Mouse (Mus musculus): ENCODE data around the gene Phactr2.
A peak's percentile ranks its signal among the peaks of the same experiment; 100 is the strongest.

The Phactr2 gene

DNA sequence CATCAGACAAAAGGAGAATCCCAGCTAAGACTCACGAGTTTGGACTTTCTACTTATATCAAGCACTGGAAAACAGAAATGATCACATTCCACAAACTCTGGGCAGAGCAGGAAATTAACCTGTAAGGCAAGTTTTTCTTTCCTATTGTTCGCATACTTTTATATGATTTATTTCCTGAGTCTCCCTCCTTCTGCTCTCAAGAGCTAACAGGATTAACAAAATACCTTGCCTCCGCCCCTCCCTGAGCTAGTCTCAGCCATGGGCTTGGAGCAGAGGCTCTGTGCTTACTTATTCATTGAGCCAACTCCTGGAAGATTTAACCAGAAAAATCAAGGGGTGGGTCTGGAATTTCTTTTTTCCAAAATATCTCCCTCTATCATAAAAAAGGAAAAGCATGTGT is 145.6 kb downstream of the Phactr2 start:
- peak in 1 of 2 experiments; percentile 14 for DNase-seq

DNA sequence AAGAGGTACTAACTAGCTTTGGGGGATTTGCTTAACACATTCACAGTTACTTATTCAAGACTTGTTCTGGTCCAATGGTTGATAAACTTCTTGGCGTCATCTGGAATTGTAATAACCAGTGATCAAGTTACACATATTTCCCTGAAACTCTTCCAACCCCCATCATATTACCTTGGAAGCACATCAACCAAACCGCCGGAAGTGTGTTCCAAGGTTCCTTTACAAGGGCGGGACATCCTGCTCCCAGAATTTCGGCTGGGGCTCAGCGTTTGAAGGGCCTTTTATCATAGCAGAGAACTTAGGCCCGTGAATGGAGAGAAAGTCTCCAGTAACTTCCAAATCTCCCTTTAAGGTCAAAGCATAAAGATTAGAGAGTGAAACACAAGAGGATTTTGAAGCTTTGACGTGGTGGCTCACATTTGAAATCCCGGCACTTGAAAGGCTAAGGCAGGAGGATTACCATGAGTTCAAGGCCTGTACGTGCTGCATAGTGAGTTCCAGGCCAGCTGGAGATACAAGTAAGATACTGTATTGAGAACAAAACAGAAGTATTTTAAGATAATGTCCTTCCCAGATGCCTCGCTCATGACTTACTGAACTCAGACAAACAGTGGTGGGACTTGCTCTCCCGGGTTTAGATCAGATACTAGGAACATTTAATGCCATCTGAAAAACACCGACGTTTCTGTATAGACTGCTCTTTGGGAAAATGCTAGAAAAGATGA is 147.9 kb downstream of the Phactr2 start:
- DNase-seq: no peak

DNA sequence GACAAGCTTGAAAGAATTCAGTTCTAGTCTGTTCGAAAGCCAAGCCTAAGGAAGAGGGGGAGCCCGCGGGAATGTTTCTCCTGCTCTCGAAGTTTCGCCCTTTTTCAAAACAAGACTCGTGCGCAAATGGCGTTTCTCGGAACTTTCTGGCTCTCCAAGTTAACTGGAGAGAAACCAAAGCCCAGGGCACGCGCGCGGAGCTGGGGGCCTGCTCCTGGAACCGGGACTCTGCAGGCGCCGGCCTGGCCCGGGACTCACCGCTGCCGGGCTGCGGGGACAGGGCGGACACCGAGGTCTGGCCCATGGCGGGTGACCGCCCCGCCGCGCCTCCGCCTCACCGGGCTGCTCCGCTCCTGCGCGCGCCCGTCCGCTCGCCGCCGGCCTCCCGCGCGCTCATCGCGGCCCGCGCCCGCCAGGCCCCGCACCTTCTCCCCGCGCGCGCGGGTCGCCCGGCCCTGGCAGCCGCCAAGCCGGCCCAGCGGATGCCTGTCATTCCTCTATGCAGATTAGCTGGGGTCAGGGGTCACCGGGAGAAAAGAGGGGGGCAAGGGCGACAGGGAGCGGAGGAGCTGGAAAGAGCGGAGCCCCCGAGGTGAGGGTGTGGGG is 150.3 kb downstream of the Phactr2 start:
- DNase-seq: peak; percentile 88 to 92

DNA sequence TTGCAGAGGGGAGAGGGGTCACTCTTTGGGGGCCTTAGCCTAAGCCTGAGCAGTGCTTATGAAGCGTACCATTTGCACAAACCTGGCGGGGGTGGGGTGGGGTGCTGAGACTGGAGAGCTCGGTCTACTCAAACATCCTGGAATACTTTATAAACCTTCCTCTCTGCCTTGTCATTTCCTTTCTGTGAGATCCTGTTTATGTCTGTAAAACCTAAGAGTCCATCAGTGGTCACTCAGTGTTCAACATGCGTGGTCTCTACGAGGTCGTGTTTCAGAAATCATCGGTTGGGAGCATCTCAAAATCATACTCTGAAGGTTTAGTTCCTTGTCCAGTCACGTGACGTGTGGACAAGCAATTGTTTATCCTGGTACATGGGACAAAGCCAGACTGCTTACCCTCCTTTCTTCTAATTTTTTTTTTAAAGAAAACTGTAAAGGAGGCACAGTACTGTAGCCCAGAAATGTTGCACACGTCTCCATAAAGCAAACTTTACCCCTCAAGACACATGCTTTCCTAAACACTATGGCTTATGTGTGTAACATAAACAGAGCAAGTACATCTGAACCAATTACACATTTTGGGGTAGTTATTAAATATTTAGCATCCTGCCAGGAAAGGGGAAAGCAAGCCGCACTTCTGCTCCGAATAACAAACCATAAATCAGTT is 150.9 kb downstream of the Phactr2 start:
- peak; percentile 40 to 57 for DNase-seq

DNA sequence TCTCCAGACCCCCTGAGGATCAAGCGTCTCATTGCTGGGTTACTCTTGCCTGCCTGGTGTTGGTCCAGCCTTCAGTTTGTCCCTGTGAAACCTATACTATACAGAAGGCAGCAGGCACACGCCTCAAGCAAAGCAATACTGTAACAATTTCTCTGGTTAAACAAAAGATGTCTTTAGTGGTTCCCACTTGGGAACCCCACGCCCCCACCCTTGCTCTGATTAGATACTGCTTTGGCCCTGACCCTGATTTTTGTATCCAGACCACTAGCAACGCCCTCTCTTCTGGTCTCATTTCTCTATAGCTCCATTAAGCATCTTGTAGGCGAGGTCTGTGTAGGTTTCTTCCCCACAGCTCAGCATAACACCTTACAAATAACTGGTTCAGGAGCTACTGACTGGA is 159.2 kb downstream of the Phactr2 start:
- DNase-seq: no peak

DNA sequence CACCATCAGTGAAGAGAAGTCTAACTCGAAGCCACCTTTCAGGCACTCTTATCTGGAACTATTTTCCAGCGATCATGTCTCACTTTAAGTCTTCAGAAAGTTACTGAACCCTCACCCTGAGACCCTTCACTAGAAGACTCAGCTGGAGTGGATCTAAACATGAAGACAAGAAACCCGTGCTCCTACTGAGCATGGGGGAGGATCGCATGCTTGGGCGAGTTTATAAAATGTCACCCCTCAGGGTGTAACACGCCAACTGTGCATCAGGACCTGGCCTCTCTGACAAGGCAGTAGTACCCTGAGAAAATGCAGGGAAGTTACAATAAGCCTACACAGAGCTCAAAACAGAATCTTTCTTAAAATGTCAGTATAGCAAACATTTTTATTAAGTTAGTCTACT is 161.6 kb downstream of the Phactr2 start:
- peak in 1 of 2 experiments; percentile 39 for DNase-seq

DNA sequence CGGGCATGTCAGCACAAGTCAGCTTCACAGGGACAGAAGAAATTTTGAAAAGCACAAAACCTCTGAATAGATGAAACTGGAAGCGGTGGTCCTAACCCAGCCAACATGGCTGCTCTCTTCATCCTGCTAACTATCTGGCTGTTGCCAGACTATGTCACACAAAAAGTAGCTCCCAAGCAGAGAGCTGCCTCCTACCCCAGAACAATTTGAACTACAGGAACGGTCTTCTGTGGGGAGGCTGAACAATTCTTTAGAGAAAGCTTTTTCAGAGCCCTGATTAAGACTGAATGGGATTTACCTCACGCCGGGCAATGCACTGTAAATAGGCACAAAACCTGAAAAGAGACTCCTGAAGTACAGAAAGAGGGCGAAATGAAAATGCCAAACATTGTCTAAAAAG is 162.6 kb downstream of the Phactr2 start:
- no peak for DNase-seq

DNA sequence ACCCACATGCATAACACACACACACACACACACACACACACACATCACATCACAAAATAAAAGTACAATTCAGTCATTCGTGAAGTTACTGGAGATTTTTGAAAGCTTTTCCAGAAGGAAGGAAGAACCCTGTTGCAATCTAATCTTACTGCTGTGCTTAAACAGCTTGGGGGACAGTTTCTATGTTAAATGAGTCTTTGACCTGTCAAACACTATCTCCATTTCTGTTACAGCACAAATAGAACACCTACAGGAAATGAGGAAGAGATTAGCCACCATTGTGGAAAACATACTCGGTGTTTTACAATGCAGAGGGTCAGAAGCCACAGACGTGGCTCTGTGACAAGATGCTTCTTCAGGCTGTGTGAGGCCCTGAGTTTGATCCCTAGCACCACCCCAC is 164.1 kb downstream of the Phactr2 start:
- no peak for DNase-seq

DNA sequence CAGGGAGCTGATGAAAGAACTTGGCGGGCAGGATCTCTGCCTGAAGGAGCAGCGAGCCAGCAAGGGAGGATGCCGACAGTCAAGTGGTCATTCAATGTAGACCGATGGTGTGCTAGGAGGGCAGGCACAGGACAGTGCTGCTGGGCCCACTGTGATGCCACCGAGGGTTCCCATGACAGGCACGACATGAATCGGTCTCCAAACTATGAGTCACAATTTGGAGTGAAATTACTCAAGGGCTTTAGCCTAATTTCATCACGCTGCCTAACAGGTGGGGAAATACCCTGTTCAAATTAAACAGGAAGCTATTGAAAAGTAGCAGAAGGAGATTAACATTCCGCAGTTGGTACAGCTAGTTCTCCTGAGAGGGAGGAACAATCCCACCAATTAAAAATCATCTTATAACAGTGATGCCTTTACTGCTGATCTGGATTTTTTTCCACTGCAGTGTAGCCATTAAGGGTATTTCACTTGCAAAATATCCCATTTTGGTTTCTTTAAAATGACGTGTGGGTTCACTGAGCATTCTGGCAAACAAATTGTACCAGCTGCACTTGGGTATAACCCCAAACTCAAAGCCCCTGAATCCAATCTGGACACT is 169.5 kb downstream of the Phactr2 start:
- DNase-seq: no peak

DNA sequence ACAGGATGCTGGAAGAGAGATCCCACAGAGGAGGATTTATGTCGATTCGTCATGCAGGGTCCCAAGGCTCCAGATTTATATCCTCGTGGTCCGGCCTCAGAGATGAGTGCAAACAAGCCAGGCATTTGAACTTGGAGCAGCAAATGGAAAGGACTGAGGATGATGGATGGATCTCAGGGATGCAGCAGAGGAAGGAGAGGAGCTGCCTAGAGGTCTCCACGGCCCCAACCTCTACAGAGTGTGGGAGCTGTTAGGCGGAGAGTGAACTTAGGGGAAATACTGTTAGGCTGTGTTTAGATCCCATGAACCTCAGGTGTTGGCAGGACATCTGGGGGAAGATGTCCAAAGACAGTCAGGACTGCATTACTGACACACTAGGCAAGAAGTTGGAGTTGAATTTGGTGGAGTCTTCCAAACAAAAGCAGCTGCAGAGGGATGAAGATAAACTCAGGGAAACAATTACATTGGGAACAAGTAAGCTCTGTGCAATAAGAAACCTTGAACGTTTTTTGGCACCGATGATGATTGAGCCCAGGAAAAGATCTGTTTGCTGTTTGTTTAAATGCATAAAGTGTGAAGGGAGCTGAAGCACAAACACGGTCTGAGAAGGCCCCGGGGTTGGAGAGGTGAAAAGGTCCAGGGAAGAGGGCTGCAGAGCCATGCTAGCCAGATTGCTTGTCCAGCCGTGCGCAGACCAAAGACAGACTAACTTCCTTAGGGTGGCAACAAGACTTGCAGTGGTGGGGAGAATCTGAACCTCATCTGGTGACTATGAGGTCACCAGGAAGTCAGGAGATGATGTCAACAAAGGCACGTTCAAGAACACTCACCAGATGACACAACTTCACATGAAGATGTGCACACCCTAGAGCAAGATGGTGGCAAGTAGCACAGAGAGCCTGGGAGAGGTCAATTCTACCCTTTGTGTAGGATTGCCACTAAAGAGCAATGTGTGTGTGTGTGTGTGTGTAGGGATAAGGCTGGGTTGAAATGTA is 170.6 kb downstream of the Phactr2 start:
- DNase-seq: no peak

DNA sequence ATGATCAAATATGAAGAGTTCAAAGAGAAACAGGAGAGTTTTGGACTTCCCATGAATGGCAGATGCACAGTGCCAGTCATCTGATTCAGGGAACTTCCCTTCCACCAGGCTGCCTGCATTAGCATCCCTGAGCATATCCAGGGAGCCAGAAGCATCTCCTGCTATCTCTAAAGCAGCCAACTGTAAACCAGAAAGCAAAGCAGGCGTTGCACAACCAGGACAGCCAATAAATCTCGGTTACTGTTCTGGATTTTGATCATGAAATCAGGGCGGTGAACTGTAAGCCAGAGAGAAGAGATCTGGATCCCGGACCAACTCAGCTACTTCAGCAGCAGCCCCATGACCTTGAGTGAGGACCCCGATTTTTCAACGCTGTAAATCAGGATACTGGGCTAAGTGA is 173.6 kb downstream of the Phactr2 start:
- DNase-seq: peak; percentile 25 to 32

DNA sequence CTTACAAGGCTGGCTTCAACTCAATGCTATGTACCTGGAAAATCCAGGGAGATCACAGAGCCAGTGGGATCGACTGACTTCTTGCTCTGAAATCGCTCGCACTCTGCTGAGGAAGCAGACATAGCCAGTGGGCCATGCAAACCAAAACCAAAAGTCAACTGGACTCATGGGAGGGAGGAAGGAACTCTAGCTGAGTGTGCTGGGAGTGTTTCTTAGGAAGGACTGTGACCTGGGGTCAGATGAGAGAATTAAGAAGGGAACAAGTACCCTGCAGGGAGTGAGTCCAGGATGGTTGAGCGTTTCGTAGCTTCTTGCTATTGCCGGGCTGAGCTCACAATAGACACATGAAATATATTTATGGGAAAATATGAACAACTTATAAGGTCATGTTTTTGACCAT is 174.0 kb downstream of the Phactr2 start:
- peak in 1 of 2 experiments; percentile 46 for DNase-seq

DNA sequence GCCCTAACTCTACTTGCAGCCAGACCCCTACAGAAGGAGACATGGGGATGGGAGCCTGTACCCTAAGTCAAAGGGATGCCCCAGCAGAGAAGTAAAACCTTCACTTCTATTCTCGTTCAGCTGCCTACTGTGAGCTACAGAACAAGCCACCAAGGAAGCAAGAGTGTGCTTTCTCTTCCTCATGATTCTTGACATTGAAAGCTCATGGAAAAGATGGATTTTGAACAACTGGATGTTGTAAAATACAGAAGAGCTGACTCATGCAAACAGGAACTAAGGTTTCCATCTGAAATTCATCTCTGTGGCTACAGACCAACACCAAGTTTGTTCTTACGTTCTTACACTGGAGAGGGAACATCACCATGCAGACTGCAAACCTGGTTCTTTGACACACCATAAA is 179.3 kb downstream of the Phactr2 start:
- no peak for DNase-seq

DNA sequence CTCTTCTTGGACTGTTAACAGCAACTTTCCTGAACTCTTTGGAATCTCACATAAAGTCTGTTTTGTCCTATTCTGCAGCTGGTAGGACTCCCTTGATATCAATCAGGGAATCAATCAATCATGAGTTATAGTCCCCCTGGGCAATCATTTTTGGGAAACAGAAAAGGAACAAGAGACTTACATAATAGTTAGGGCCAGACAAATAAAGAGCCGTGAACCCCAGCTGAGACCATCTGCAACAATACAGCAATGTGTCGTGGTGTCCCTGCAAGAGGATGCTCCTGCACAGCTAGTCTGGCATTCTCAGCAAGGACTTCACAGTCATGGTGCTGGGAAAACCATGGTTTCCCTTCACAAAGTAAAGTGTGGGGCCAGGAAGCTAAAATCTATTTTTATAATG is 182.2 kb downstream of the Phactr2 start:
- DNase-seq: no peak

DNA sequence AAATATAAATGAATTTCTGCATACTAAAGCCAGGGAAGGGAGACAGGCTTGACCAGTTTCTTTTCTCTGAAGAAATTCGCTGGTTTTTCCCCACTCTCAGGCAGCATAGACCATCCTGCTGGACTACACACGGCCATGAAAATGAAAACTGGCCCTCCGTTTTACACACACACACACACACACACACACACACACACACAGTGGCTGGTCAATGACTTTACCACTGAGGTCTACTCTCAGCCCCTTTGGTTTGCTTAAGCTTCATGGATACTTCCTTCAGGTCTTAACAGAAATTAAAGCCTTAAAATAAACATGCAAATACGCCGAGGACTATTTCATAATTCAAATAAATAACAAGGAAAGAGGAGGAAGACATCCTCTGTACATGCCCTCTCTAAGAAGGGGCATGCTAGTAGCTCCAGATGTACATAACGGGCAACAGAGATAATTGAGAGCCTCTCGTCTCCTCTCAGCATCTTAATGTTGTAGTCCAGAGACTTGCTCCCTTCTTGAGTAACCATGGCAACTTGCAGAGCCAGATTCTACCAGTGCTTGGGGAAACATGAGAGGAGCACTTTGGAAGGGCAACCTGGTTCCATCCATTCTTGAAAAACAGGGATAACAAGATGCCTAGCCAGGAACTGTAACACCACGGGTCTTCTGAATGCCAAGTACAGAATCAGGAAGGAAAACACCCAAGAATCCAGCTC is 184.8 kb downstream of the Phactr2 start:
- no peak for DNase-seq

DNA sequence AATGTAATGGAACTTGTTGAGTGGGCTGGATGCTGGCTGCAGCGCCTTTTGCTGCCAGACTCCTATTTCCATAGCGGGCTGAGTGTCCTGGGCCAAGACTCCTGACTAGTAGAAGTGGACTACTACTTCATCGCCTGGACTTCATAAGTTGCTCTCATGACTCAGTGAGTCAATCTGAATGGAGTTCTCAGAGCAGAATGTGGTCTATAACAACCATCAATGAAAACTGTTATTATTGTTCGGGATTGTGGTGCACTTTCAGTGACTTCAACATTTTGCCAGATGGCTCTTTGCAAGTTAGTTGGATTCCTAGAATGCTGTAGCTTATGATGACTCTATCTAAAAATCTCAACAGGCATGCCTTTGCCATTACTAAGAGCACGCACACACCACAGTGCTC is 185.9 kb downstream of the Phactr2 start:
- no peak for DNase-seq

DNA sequence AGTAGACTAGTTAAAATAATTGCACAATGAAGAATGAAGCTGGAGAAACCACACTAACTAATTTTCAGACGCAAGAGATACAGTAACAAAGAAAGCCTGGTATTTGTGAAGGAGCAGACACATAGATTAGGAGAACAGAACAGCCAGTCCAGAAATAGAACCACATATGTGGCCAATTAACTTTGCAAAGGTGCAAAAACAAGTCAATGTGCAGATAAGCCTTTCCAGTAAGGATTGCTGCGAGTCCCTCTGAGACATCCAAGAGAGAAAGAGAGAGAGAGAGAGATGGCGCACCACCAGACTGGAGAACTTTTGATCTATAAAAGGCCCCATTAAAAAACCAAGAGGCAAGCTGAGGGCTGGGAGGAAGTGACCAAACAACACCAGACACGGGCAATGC is 190.8 kb downstream of the Phactr2 start:
- no peak for DNase-seq

DNA sequence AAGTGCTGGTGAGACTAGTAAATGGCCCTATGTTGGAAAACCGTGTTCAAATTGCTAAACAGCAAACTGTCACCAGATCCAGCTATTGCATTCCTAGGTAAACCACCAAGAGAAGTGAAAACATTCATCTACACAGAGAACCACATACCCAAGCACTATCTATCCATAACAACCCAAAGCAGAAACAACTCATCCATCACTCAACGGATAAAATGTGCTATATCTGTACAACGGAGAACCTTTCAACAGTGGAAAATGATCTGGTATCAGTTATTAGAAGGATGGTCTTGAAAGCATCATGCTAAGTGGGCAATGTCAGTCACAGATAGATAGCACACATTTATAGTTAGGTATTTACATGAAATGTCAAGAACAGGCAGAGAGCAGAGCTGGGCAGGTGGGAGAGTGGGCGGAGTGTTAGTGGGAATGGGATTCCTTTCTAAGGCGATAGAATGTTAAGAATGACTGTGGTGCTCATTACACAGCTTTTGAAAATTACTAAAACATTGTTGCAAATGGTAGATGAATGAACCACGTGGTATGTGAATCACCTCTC is 193.8 kb downstream of the Phactr2 start:
- DNase-seq: no peak

DNA sequence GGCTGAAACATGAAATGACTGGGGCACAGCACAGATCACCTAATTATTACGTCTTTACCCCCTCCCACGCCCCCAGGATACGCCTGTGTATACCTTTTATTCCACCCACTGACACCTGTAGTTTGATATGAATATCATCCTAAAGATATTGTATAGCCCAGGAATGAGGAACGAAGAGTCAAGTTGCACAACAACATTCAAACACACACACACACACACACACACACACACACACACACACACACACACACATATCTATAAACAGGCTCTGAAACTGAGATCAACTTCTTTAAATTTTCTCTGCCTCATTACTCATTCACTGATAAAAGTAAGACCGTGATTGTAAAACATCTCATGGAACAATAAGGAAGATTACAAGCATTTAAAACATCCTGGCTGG is 197.9 kb downstream of the Phactr2 start:
- DNase-seq: no peak

DNA sequence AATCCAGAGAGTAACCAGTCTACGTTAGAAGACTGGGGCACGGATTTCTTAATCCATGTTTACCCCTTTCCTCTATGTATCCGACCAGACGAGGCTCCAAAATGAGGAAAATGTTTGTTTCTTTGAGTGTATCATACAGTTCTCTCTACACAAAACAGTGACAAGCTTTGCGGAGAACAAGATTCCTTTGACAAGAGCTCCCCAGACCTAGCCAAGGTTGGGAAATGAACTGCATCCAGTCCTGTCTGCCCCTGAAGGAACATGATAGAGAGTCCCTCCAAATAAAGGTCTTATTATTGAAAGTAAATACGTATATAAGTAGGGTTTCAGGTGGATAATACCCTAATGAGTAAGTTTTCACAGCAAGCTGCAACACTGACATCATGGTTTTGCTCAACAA is 199.1 kb downstream of the Phactr2 start:
- no peak for DNase-seq

DNA sequence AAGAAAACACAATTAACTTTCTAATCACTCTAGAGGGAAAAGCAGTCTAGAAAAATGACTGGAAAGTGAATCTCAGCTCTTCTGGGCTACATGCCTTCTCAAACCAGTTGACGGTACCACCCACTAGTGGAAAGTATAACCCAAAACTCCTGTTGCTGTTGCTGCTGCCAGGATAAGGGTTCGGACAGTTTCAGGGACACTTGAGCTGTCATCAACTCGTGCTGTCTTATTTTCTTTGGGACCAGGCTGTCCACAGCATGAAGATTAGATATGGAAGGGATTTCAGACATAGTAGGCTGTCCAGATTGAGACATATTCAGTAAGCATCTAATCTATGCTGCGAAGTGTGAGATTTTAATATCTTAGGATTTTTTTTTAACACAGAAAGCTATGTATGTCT is 199.5 kb downstream of the Phactr2 start:
- no peak for DNase-seq

DNA sequence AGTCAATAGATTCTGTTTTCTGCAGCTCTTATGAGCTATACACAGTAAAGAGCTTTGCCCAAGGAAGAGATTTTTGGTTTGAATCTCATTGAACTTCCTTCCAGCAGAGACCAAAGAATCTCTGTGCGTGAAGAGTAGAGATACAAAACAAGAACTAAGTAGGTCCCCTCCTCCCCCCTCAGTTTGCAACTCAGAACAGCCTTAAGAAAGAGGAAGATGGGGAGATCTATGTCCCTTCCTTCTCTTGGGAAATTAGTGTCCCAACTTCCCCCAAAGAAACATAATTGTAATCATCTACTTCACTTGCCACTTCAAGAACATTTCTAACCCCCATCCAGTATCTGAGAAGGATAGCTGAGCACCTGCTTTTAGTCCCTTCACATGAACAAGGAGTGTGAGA is 200.5 kb downstream of the Phactr2 start:
- no peak for DNase-seq

All from kidney, postnatal 4 days (tissue).